Mouse (Mus musculus) kidney, adult 18-20 months (tissue): ENCODE measurements around the gene Psd4.
A peak's percentile ranks its signal among the peaks of the same experiment; 100 is the strongest.

ENCODE experiments used
- DNase-seq: peaks from one replicate; pipeline ENCODE4 v3.0.0; 2021

Psd4 gene

GRCm38 (mm10) chr2:24386158-24386963 lies 19.0 kb downstream of the Psd4 start:
- no peak for DNase-seq

DNA sequence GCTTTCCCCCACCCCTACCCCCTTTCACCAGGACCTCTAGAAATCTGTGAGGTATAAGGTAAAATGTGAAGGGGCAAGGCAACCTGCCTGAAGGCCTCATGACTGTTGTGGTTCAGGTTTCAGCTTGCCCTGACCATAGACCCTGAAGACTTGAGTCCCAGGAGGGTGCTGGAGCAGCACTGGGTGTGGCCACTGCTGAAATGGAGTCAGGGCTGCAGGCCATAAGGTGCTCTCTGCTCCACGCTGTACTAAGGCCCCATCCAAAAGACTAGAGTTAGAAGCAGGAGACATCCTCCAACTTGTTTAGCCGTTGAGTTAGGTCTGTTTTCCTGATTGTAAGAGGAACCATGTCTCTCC lies 19.6 kb downstream of the Psd4 start:
- no peak for DNase-seq

DNA sequence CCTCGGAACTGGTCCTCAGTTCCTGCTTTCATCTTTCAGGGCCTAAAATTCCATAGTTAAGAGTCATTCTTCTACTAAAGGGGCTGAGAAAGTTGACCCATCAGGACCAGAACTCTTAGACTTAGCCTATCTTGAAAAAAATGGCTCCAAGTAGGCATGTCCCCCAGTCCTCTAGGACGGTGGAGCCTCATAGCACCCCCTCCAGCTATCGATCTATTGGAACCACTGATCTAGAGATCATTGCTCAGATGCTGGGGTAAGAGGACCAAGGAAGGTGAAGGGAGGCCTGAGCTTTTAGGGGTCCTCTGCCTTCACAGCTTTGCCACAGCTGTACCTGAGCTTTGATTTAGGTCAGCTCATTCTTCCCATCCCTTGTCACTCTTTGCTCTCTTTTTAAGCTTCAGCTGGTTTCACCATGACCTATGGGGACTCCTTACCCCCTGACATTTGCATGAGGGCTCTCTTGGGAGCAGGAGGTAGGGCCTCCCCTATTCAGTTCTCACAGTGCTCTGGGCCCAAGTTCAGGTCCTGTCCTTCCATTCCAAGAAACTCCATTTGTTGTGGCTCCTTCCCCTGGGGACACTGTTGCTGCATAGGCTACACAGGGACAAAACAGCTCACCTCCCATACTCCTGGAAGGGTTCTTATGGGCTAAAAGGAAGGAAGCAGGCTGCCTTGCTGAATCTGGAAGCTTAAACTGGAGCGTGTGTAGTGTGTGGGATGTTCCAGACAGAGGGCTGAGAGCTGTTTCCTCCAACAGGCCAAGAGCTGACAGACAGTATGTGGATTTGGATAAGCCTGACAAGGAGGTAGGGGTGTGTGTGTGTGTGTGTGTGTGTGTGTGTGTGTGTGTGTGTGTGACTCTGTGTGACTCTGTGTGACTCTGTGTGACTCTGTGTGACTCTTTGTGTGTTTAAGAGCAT lies 20.2 kb downstream of the Psd4 start:
- no peak for DNase-seq

GRCm38 (mm10) chr2:24393251-24393650 lies 25.9 kb downstream of the Psd4 start:
- DNase-seq: no peak

- no peak for DNase-seq
Measured at GRCm38 (mm10) chr2:24397115-24397514, 29.7 kb downstream of the Psd4 start.

GRCm38 (mm10) chr2:24400711-24401110 lies 33.3 kb downstream of the Psd4 start:
- no peak for DNase-seq

DNA sequence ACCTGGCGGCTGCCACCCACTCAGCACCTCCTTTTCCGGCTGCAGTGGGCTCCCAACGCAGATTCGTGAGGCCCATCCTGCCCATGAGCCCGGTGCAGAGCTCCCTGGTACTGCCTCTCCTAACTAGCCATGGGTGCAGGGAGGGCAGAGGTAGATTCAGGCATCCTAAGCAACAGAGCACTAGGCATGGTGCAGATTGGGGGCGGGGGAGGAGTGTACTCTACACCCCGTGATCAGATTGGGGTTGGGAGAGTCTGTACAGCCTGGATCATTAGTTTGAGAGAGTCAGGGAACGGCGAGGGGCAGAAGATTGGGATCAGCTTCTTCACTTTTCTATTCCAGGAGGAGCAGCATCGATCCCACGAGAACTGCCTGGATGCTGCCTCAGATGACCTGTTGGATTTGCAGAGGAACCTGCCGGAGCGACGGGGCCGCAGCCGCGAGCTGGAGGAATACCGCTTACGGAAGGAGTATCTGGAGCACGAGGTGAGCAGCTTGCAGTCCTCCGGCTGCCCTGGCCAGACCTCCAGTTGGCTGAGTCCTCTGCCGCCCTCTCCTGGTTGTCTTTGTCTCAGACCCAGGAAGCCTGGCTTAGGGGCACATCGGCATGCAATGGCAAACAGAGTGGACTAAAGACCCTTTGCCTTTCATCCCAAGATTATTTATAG lies 38.1 kb downstream of the Psd4 start:
- DNase-seq: peak; percentile 80

GRCm38 (mm10) chr2:24407701-24408485 lies 40.5 kb downstream of the Psd4 start:
- DNase-seq: peak; percentile 64

GRCm38 (mm10) chr2:24409166-24409565 lies 41.8 kb downstream of the Psd4 start:
- DNase-seq: peak; percentile 81

DNA sequence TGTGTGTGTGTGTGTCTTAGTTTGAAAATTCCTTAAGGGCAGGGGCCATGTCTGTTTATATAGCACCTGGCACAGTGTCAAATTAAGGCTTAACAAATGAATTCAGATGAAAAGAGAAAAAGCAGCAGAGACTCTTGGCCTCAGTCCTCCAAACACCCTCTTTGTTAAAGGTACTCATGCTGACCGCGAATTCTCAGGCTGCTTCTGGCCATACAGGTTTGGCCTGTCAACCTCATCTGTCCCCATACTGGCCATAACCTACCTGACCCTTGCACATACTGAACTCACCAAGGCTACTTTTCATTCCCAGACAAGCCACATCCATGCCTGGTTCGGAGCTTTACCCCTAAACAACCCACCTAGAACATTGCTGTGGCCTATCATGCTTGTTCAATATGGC lies 45.8 kb downstream of the Psd4 start:
- no peak for DNase-seq

GRCm38 (mm10) chr2:24413677-24414076 lies 46.3 kb downstream of the Psd4 start:
- no peak for DNase-seq

DNA sequence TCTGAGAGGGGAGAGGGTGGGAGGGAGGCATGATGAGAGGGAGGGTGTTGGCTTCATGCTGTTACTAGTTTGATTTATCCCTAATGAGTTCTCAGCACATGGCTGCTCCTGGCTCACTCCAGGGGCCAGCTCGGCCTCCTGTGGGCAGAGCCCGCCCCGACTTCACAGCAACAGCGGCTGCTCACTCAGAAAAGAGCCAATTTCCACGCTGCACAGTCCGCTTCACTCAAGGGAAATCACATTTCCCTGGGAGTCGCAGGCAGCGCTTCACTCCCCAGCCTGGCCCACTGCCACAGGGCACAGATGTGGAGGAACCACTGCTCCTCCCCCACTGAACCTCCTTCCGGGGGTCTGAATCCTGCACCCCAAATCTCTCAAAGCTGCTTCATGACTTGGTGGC lies 49.3 kb downstream of the Psd4 start:
- peak; percentile 66 for DNase-seq

GRCm38 (mm10) chr2:24417106-24417505 lies 49.7 kb downstream of the Psd4 start:
- no peak for DNase-seq

DNA sequence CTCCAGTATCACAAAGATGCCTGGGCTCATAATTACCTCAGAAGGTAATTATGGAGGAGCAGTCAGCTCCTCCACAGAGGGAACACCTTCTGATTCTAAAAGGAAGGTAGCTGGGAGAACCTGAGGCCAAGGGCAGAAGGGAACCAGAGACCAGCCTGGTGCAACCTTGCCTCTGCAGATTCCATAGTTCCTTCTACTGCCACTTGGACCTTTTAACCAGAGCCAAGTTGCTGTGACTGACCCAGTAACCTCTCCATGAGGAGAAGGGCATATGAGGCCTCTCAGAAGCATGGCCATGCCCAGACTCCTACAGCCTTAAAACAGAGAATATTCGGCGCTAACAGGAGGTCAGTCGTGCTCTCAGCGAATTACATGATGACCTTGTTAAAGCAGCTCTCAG lies 50.2 kb downstream of the Psd4 start:
- no peak for DNase-seq

DNA sequence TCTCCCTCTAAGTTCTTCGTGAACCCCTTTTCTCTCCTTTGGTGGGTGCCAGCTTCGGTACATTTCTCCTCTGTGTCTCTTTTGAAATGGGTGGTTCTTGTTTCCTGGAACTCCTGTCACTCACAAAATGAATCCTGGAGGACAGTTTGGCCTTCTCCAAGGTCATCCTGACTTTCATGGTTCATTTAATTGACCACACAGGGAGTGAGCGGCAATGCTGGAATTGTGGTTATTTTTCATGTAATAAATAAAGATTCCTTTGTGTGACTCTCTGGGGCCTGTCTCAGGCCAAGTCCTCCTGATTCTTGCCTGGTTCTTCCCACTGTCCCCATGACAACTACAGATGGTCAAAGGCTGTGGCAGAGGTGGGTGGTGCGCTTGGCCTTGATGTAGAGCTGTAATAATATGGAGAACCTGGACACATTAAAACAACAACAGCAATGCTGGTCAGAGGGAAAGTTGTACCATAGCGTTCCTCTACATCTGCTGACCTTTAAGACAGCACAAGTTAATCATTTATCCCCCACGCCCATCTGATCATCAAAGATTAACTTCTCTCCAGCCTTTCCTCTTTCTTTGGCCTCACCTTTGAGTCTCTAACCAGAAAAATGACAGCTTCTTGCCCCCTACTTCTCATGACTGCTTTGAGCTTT lies 54.0 kb downstream of the Psd4 start:
- DNase-seq: peak; percentile 50

- no peak for DNase-seq
Measured at GRCm38 (mm10) chr2:24422815-24423214, 55.4 kb downstream of the Psd4 start.

DNA sequence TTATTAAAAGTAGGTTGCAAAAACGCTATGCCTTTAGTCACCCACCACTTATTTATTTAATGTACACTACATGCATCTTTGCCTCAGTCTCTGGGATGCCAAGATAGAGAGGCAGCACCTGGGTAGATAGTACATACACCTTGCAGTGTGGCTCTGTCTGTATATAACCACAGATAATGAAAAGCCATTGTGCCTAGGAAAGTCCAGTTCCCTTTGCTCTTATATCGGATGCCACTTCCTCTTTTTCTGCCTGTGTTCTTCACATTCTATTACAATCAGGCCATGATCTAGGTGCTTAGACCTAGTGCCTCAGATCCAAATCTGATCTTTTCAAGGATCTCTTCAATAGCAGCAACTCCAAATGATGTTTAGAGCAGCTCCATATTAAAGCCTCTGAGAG lies 58.2 kb downstream of the Psd4 start:
- DNase-seq: no peak

DNA sequence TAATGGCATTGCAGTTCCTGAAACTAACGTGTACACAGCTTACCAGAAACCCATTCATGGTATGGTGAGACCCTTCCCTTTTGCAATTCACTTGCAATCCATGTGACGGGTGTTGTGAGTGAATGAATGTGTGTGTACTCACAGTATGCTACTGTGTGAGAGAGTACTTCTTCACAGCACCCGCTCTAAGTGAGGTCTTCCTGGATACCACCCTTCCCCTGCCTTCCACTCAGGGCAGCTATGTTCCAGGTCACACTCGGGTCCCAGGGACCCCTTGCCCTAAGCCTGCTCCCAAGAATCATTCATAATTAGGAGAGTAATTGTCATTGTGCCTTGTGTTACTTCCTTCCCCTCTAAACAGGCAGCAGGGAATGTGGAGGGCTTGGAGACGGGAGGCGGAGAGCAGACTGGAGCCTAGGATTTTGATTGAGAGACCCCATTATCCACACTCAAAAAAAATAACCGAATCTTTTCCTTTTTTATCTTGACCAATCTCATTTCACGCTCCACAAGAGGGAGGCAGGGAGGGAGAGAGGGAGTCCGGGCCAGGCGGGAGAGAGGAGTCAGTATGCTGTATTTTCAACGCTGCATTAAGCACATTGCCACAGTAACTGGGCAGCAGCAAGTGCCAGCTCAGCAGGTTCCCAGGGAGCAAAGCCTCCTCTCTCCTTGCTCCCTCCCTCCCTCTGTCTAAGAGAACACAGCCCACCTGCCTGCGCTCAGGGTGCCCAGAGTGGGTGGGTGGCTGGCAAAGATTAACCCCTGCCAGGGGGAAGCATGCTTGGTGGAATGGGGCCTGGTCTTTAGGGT lies 60.7 kb downstream of the Psd4 start:
- DNase-seq: no peak

GRCm38 (mm10) chr2:24429806-24430205 lies 62.4 kb downstream of the Psd4 start:
- no peak for DNase-seq

DNA sequence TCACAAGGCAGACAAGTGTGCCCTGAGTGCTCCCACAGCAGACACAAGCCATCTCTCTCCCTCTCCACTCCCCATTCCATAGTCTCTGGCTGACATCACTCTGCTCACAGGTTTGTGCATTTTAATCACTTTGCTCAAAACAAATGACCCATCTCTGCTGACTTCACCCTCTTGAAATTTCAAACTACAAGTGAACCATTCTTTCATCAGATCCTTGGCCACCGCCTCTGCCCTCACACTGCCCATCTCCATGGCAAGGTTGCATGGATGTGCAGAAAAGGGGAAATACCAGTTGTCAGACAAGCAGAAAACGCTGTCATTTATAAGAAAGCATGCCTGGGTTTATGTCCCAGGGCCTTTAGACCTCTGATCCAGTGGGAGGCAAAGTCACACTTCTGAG lies 67.3 kb downstream of the Psd4 start:
- DNase-seq: no peak

GRCm38 (mm10) chr2:24435699-24436098 lies 68.3 kb downstream of the Psd4 start:
- no peak for DNase-seq
